Mouse (Mus musculus): ENCODE data around the gene Agl. TPM values are rescaled to one million over a fixed set of nuclear protein-coding genes. Genes with fewer than 3 reads are reported as not detected.
"Not testable (repeated sequence)": the region's sequence is repeated elsewhere in the genome, so short reads cannot be mapped to it uniquely, and the experiment has no call there.

Agl gene
- total RNA-seq, 2 experiments from 2014 or later = 199 to 210 TPM

- intact Hi-C loops (cut with DNase I) = no loop called here
- DNase-seq (ENCODE audit: low spot score) = no peak
Observed at GRCm38 (mm10) chr3:116826471-116827215, 18.7 kb upstream of the Agl start.

GRCm38 (mm10) chr3:116817231-116817630 is 9.3 kb upstream of the Agl start:
- DNase-seq (ENCODE audit: low spot score) = no peak
- intact Hi-C loops (cut with DNase I) = no loop called here

- no peak for DNase-seq (ENCODE audit: low spot score)
- intact Hi-C loops (cut with DNase I) = no loop called here
Observed at GRCm38 (mm10) chr3:116816674-116817215, 8.8 kb upstream of the Agl start.

- DNase-seq (ENCODE audit: low spot score) = no peak
- intact Hi-C loops (cut with DNase I) = no loop called here
Observed at GRCm38 (mm10) chr3:116815916-116816315, 8.0 kb upstream of the Agl start.

GRCm38 (mm10) chr3:116815305-116815797 is 7.4 kb upstream of the Agl start:
- intact Hi-C loops (cut with DNase I) = no loop called here
- DNase-seq (ENCODE audit: low spot score) = no peak

GRCm38 (mm10) chr3:116812946-116813345 is 5.0 kb upstream of the Agl start:
- intact Hi-C loops (cut with DNase I) = no loop called here
- DNase-seq (ENCODE audit: low spot score) = no peak

- DNase-seq (ENCODE audit: low spot score); intact Hi-C loops (cut with DNase I): not testable (repeated sequence)
Observed at GRCm38 (mm10) chr3:116810351-116810750, 2.4 kb upstream of the Agl start.

- intact Hi-C loops (cut with DNase I) = loop anchor here (10.0 kb wide), 1 partner anchor 156 kb away; the partner anchor contains the start of genes 4930455H04Rik and Palmd
- DNase-seq (ENCODE audit: low spot score) = no peak
Observed at GRCm38 (mm10) chr3:116809221-116809620, 1.3 kb upstream of the Agl start.

GRCm38 (mm10) chr3:116808507-116809217 is 696 bp upstream of the Agl start:
- intact Hi-C loops (cut with DNase I) = loop anchor here (10.0 kb wide), 1 partner anchor 156 kb away; the partner anchor contains the start of genes 4930455H04Rik and Palmd
- no peak for DNase-seq (ENCODE audit: low spot score)

- intact Hi-C loops (cut with DNase I) = loop anchor here (10.0 kb wide), 1 partner anchor 159 kb away; the partner anchor contains the start of genes 4930455H04Rik and Palmd
Observed at GRCm38 (mm10) chr3:116805866-116806265, 2.1 kb downstream of the Agl start.

GRCm38 (mm10) chr3:116804746-116805285 is 3.1 kb downstream of the Agl start:
- no peak for DNase-seq (ENCODE audit: low spot score)
- intact Hi-C loops (cut with DNase I) = loop anchor here (5.0 to 10.0 kb wide), 2 partner anchors 32 to 160 kb away; partner anchors contain the start of genes 4930455H04Rik and Palmd

More at GRCm38 (mm10) chr3:116805866-116806265, 2.1 kb downstream of the Agl start:
- no peak for DNase-seq (ENCODE audit: low spot score)

- no peak for DNase-seq (ENCODE audit: low spot score)
- intact Hi-C loops (cut with DNase I) = loop anchor here (5.0 to 10.0 kb wide), 2 partner anchors 36 to 163 kb away; partner anchors contain the start of genes 4930455H04Rik and Palmd
Observed at GRCm38 (mm10) chr3:116801755-116802154, 6.2 kb downstream of the Agl start.

- intact Hi-C loops (cut with DNase I) = no loop called here
Observed at GRCm38 (mm10) chr3:116798821-116799510, 9.0 kb downstream of the Agl start.

GRCm38 (mm10) chr3:116788851-116789250 is 19.1 kb downstream of the Agl start:
- no peak for DNase-seq (ENCODE audit: low spot score)
- intact Hi-C loops (cut with DNase I) = no loop called here

More at GRCm38 (mm10) chr3:116798821-116799510, 9.0 kb downstream of the Agl start:
- DNase-seq (ENCODE audit: low spot score) = no peak

GRCm38 (mm10) chr3:116786543-116786942 is 21.4 kb downstream of the Agl start:
- intact Hi-C loops (cut with DNase I) = no loop called here
- no peak for DNase-seq (ENCODE audit: low spot score)

GRCm38 (mm10) chr3:116785820-116786219 is 22.1 kb downstream of the Agl start:
- intact Hi-C loops (cut with DNase I) = no loop called here
- DNase-seq (ENCODE audit: low spot score) = no peak

GRCm38 (mm10) chr3:116784811-116785210 is 23.2 kb downstream of the Agl start:
- DNase-seq (ENCODE audit: low spot score) = no peak
- intact Hi-C loops (cut with DNase I) = no loop called here

- intact Hi-C loops (cut with DNase I) = no loop called here
- no peak for DNase-seq (ENCODE audit: low spot score)
Observed at GRCm38 (mm10) chr3:116784290-116784689, 23.7 kb downstream of the Agl start.

GRCm38 (mm10) chr3:116776961-116777360 is 31.0 kb downstream of the Agl start:
- no peak for DNase-seq (ENCODE audit: low spot score)
- intact Hi-C loops (cut with DNase I) = no loop called here

All from heart, postnatal 25 days (tissue).